Mouse (Mus musculus): ENCODE results near the gene Prmt3. TPM values are rescaled to one million over a fixed set of nuclear protein-coding genes. Genes with fewer than 3 reads are reported as not detected.

Gene Prmt3
- 9.3 and 27.4 TPM in 2 replicates for polyA plus RNA-seq (2012; rRNA removed; ENCODE audit: low replicate concordance)

DNA sequence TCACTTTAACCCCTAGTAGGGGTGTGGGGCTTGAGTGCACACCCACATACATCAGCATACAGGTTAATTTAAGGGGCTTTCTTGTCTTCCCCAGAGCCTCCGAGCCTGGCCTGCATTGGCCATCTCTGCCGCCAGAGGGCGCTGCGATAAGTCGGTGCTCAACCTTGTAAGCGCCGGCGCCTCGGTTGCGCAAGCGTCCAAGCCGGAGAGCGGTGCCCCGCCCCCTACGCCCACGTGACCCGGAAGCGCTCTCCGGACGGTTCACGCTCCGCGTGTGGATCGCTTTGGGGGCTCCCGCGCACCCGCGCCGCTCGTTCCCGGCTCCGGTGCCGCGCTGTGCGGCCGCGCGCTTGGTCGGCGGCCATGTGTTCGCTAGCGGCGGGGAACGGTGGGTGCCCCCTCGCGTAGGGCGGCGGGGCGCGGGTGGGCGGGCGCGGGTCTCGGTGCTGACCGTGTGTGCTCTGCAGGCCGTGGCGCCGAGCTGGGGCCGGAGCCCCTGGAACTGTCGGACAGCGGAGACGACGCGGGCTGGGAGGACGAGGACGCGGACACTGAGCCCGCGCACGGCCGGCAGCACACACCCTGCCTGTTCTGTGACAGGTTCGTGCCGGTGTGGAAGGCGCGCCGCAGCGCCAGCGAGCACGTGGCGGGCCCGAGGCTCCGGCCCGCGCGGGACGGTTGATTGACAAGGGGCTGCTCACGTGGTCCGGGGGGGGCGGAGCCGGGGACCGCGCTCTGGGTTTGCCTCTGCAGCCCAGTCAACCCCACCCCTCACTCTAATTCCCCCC is at the start of gene Prmt3:
TSS of gene Prmt3 (plus strand) at position 233 of the 788 bp plus-strand sequence.

DNA sequence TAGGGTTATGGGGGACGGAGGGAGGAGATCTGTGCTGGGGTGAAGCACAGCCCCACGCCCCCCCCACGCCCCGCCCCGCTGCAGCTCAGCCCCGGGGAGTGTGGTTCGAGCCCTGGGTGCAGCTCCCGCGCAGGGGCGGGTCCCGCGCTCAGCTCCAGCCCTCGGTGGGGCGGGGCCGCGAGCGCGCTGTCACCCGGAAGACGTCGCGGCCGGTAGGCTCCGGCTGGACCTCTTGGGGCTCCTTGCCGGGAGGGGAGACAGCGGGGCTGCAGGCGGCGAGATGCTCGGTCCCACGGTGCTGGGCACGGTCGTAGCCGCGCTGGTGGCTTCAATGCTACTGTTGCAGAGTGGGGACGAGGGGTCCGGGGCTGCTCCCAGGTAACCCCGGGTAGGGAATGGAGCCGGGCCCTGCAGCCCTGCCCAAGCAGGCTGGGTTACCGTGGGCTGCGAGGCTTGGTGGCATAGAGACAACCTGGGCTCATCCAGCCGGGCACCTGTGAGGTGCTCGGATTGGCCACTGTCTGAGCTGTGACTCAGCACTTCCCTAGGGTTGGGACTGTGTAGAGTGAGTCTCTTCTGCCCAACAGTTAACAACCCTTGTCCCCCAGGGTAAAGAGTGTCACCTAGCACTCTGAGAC is 19.1 kb upstream of the Prmt3 start, which contains the start of gene Htatip2:
TSS of gene Htatip2 (plus strand) at position 182 of the 638 bp plus-strand sequence.

Other genes starting within 250 kb of the Prmt3 start
- gene Dbx1, start 141.5 kb upstream of the Prmt3 start, polyA plus RNA-seq (2012; rRNA removed; ENCODE audit: low replicate concordance), result not detected in 2 replicates
- gene Htatip2, start 19.2 kb upstream of the Prmt3 start, polyA plus RNA-seq (2012; rRNA removed; ENCODE audit: low replicate concordance), result 10.5 and 30.0 TPM in 2 replicates
- gene Slc6a5, start 131.8 kb downstream of the Prmt3 start, polyA plus RNA-seq (2012; rRNA removed; ENCODE audit: low replicate concordance), result not detected in 2 replicates
- gene Nell1, start 196.5 kb downstream of the Prmt3 start, polyA plus RNA-seq (2012; rRNA removed; ENCODE audit: low replicate concordance), result 0.21 and 7.2 TPM in 2 replicates

All from subcutaneous adipose tissue, adult 2 months (tissue).